Mouse (Mus musculus) lung, postnatal 0 days (tissue): ENCODE data around the gene Hspb9. TPM values are rescaled to one million over a fixed set of nuclear protein-coding genes. Genes with fewer than 3 reads are reported as not detected.

ENCODE experiments used
- ATAC-seq: fragments of 200-750 bp; cut with Nextera tagmentation; 2 replicates; pipeline ENCODE4 v1.8.0; 2017; ENCODE audit warnings: moderate library complexity
- DNase-seq: peaks from one replicate; pipeline ENCODE4 v3.0.0-alpha.2; 2016; ENCODE audit warnings: low spot score
- H3K27ac ChIP-seq: fragments of 300-500 bp; sonication (generic); 2 replicates; pipeline ENCODE4 v1.5.1; 2014; ENCODE audit warnings: antibody characterized with exemption, mild to moderate bottlenecking, low read length, mixed read lengths
- H3K27me3 ChIP-seq: fragments of 300-500 bp; sonication (generic); replicated peaks from 2 replicates; pipeline ENCODE4 v1.6.1; 2014; ENCODE audit warnings: low read length, mixed read lengths; ENCODE audit not compliant: insufficient read depth
- H3K36me3 ChIP-seq: fragments of 300-500 bp; sonication (generic); 2 replicates; pipeline ENCODE4 v1.6.1; 2014; ENCODE audit warnings: low read length, mixed read lengths; ENCODE audit not compliant: insufficient read depth
- H3K4me1 ChIP-seq: fragments of 300-500 bp; sonication (generic); 2 replicates; pipeline ENCODE4 v1.6.1; 2014; ENCODE audit warnings: antibody characterized with exemption, low read depth, low read length, mixed read lengths; ENCODE audit not compliant: insufficient read depth
- H3K4me2 ChIP-seq: fragments of 300-500 bp; sonication (generic); replicated peaks from 2 replicates; pipeline ENCODE4 v1.6.1; 2014; ENCODE audit warnings: low read depth, mild to moderate bottlenecking, low read length, moderate library complexity, mixed read lengths
- H3K4me3 ChIP-seq: fragments of 300-500 bp; sonication (generic); 2 replicates; pipeline ENCODE4 v1.5.1; 2014; ENCODE audit warnings: low read depth, low read length
- H3K9ac ChIP-seq: fragments of 300-500 bp; sonication (generic); replicated peaks from 2 replicates; pipeline ENCODE4 v1.6.1; 2014; ENCODE audit warnings: low read depth, mild to moderate bottlenecking
- H3K9me3 ChIP-seq: fragments of 300-500 bp; sonication (generic); 2 replicates; pipeline ENCODE4 v1.6.1; 2016; ENCODE audit warnings: low read length, mixed read lengths
- CTCF ChIP-seq: IDR thresholded peaks from 2 replicates; pipeline ENCODE4 v1.5.1; 2016; ENCODE audit warnings: antibody characterized with exemption, mild to moderate bottlenecking
- EP300 ChIP-seq: IDR thresholded peaks from 2 replicates; pipeline ENCODE4 v1.6.1; 2016; ENCODE audit warnings: antibody characterized with exemption, mild to moderate bottlenecking, control low read depth
- WGBS: fragments of 180-500 bp; shearing (Covaris S2); extraction: QIAGEN DNeasy Blood & Tissue Kit; methylation state at CpG from one replicate; pipeline ENCODE4 v1.1.7; 2014; 5-methylcytosine and 5-hydroxymethylcytosine counted together
- polyA plus RNA-seq: library from polyadenylated mRNA; unstranded; fragments of >200 nt; fragmentation: Nextera tagmentation; extraction: Ambion mirVana; gene quantifications from 2 replicates; pipeline ENCODE4 v1.2.1, GENCODE M21; 2015

The Hspb9 gene
- polyA plus RNA-seq, 1 experiment from 2014 or later: 0.51 TPM

GRCm38 (mm10) chr11:100730477-100731205 is 17.0 kb downstream of the Hspb9 start:
- Histone ChIP-seq H3K4me1 (peaks cover under 1% of the 10 kb centered on the region; the same call in 1 of the 2 replicates), H3K36me3 (no peaks in the 10 kb centered on the region), H3K4me3 (no peak overlapping the region), H3K27me3 (no peaks in the 10 kb centered on the region), H3K27ac (no peak overlapping the region), H3K9ac (no peak overlapping the region), H3K9me3 (no peaks in the 10 kb centered on the region), H3K4me2 (no peak overlapping the region)
- no peak for ATAC-seq
- WGBS: 89% methylated on average over 6 of the region's 6 CpGs
- DNase-seq: no peak
- TF ChIP-seq EP300 (no peak), CTCF (no peak)

DNA sequence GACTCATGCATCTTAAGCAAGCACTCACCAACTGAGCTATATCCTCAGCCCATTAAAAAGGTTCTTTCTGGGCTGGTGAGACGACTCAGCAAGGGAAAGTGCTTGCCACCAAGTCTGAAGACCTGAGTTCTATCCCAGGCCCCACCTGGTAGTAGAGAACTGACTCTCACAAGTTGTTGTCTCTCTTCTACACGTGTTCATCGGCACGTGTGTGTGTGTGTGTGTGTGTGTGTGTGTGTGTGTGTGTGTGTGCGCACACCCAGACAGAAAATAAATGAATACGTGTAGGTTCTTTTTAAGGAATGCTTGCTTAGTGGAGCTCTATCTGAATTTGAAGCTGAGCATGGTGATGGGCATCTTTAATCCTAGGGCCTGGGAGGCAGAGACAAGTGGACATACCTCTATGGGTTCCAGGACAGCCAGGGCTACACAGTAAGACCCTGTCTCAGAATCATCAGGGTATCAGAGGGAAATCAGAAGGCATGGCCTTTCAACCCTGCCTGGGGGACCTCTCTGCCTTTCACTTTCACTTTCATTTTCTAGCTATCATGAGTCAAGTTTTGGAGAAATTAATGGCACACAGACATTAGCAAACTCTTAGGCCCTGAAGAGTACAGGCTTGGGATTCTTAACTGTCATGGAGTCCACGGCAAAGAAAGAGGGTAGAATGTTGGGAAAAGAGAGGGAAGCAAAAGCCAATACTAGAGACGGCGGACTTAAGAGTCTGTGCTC is 21.6 kb downstream of the Hspb9 start:
- no peak for TF ChIP-seq CTCF
- Histone ChIP-seq H3K27me3 (no peaks in the 10 kb centered on the region), H3K9me3 (no peaks in the 10 kb centered on the region), H3K4me1 (peaks cover 16% of the 10 kb centered on the region), H3K9ac (no peak overlapping the region; the same call in 1 of the 2 replicates), H3K27ac (peak overlapping the region; percentile 20; the same call in 1 of the 2 replicates), H3K4me2 (peak overlapping the region; percentile 73), H3K36me3 (no peaks in the 10 kb centered on the region), H3K4me3 (no peak overlapping the region)
- ATAC-seq (no peak), DNase-seq (no peak)
- 85% methylated on average over 9 of the region's 9 CpGs for WGBS

GRCm38 (mm10) chr11:100735954-100736745 is 22.5 kb downstream of the Hspb9 start:
- Histone ChIP-seq H3K4me1 (peaks cover 16% of the 10 kb centered on the region), H3K9me3 (no peaks in the 10 kb centered on the region), H3K4me2 (peak overlapping the region; percentile 73), H3K4me3 (no peak overlapping the region; the same call in 1 of the 2 replicates), H3K9ac (no peak overlapping the region; the same call in 1 of the 2 replicates), H3K27ac (peak overlapping the region; percentile 20; the same call in 1 of the 2 replicates), H3K27me3 (no peaks in the 10 kb centered on the region), H3K36me3 (no peaks in the 10 kb centered on the region)
- ATAC-seq (no peak), DNase-seq (no peak)
- 62% methylated on average over 14 of the region's 14 CpGs for WGBS
- TF ChIP-seq CTCF: no peak
- no peak for TF ChIP-seq EP300

DNA sequence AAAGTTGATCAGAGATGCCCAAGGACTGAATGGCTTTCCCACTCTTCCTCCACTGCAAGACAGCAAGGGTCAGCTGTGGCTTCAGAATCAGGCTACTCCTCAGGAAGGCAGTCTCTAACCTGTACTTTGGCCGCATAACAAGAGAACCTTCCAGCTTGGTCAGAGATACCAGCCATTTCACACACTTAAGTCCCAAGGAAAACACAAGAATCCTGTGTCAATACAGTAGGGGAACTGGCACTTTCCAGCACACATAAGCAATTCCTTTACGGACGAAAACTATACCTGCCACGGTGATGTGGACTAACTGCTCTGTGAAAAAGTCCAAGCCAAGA is 23.1 kb downstream of the Hspb9 start:
- Histone ChIP-seq H3K4me2 (peak overlapping the region; percentile 73), H3K4me3 (peak overlapping the region; percentile 97; the same call in 1 of the 2 replicates), H3K4me1 (peaks cover 16% of the 10 kb centered on the region), H3K36me3 (no peaks in the 10 kb centered on the region), H3K27me3 (no peaks in the 10 kb centered on the region), H3K9me3 (no peaks in the 10 kb centered on the region), H3K27ac (0 out of 2 replicates have a peak overlapping the region, but pooled peaks have one; percentile 85), H3K9ac (peak overlapping the region; percentile 99; the same call in 1 of the 2 replicates)
- WGBS: 47% methylated on average over 4 of the region's 4 CpGs
- ATAC-seq: no peak
- TF ChIP-seq EP300 (no peak), CTCF (no peak)
- DNase-seq: no peak

- Histone ChIP-seq H3K4me2 (peak overlapping the region; percentile 73), H3K4me1 (peaks cover 16% of the 10 kb centered on the region), H3K27me3 (no peaks in the 10 kb centered on the region), H3K27ac (peak overlapping the region; percentile 85), H3K9ac (peak overlapping the region; percentile 99), H3K9me3 (no peaks in the 10 kb centered on the region), H3K36me3 (no peaks in the 10 kb centered on the region), H3K4me3 (peak overlapping the region; percentile 97)
- under 1% methylated on average over 13 of the region's 13 CpGs for WGBS
- TF ChIP-seq EP300: no peak
- TF ChIP-seq CTCF: no peak
- ATAC-seq (no peak), DNase-seq (peak; percentile 28)
These were observed 23.6 kb downstream of the Hspb9 start for GRCm38 (mm10) chr11:100737105-100737733.
